Mouse (Mus musculus): ENCODE measurements at regions not wholly inside any gene's neighbourhood (a gene's known extent, or its start where the extent isn't known, plus 50 kb on each side); places are given as distances from the start of the nearest gene placed in this dataset.

DNA sequence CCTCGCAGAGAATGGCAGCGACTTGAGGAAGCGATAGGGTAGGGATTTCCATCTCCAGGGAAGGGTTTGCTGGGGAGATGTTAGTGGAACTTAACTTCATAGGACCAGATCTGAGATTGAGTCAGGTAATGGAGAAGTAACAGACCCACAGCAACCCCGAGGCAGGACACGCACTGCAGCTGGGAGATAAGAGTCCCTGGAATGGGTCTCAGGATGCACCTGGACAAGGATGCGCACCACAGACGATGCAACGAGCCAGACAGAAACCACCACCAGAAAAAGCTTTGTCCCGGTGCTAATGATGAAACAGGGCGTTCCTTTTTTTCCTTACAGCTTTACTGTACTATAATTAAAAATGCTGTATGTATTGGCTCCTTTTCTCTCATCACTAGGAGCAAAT is 470.9 kb upstream of the Jarid2 start:
- no peak; a peak in 1 of 4 replicates for ATAC-seq (replicated peaks in 1 of 2; ENCODE audit: insufficient read depth in 1 of 2, low FRiP score in 2 of 2, low TSS enrichment in 1 of 2, low read depth in 1 of 2, poor library complexity in 2 of 2, severe bottlenecking in 2 of 2)

DNA sequence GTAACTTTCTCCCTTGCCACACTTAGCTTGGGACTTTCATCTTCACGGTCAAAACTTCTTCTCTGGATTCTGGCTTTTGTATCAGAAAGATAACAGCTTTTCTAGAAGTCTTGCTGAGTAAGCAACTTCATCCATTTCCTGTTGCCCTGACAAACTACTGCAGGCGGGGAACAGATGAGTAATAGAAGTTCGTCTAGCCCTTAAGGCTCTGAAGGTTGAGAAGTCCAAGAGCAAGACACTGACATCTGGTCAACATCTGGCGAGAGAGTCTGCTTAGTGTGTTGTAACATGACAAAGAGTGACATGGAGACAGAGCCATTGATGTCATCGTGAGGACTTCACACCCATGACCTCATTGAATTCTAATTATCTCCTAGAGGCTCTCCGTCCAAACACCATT is 469.2 kb upstream of the Jarid2 start:
- ATAC-seq (replicated peaks in 1 of 2; ENCODE audit: insufficient read depth in 1 of 2, low FRiP score in 2 of 2, low TSS enrichment in 1 of 2, low read depth in 1 of 2, poor library complexity in 2 of 2, severe bottlenecking in 2 of 2) = no peak

DNA sequence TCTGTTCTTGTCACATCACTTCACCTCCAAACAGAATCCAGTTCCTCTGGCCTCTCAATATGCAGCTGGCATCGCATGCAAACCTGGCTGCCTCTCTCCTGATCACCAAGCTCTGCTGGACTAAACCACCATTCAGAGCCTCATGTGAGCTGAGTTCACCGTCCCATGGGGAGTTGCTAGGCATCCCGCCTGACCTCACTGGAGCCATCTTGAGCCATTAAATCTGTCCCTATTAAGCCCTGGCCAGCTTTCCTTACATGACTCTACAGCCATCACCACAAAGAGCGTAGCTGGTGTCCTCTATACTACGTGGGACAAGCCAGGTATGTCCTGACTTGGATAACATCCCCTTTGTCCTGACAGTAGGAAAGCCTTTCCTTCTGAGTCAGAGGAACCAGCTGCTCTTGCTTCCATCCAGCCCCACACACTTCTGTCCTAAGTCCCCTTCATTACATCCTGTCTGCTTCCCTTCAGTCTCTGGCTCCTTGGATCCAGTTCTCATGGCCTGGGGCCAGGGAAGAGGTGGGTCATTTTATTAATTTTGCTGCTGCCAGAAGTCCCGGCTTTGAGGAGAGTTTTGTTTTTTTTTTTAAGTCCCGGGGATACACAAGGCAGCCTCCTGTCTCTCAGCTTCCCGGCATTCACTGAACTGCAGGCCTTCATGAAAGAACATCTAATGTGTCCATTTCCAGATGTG is 468.5 kb upstream of the Jarid2 start:
- ATAC-seq (replicated peaks in 1 of 2; ENCODE audit: insufficient read depth in 1 of 2, low FRiP score in 2 of 2, low TSS enrichment in 1 of 2, low read depth in 1 of 2, poor library complexity in 2 of 2, severe bottlenecking in 2 of 2) = no peak

DNA sequence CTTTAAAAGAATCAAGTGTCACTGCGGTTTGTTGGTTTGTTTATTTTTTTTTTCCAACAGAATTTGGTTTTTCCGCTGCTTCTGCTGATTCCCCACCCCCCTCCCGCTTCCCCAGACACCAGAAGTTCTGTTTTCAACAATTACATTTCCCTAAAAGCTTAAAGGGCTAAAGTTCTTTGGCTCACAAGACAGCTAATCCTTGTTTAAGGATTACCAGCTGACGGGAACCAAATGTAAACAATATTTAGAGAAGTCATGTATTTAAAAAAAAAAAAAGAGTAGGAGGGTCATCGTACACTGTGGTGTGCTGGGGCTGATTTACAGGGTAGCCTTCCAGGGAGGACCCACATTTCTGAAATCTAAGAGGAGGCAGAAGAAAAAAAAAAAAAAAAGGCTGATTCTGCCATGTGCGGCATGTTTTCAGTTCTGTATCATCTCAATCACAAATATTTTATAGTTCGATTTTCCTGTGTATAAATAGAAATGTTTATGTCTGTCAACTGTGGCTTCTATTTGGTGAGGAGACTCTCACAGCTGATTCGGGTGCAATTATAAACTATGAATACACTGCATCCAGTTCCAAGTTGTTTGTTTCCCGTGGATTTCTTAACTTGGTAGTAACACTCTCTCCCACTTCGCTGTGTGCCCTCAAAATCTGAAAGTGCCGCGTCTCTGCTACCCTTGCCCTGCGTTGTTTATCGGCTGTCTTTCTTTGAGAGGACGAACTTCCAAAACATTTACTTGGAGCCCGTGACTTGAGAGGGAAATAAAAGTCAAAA is 456.3 kb upstream of the Jarid2 start:
- no peak for ATAC-seq (replicated peaks in 1 of 2; ENCODE audit: insufficient read depth in 1 of 2, low FRiP score in 2 of 2, low TSS enrichment in 1 of 2, low read depth in 1 of 2, poor library complexity in 2 of 2, severe bottlenecking in 2 of 2)

DNA sequence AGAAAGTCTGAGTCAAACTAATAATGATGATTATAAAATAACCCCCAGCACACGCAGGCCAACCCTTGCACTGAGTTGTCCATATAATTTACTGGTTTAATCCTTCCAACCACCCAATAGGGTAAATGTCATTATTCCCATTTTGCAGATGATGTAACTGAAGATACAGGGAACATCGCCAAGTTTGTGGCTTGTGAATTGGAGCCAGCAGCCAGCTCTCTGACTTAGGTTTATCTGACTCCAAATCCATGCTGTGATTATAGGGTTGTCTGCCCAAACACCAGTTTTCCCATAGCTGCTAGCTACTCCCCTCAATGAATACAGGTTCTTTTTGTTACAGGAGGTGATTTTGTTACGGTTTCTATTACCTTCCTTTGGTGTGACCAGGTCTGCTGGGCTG is 451.3 kb upstream of the Jarid2 start:
- no peak for ATAC-seq (replicated peaks in 1 of 2; ENCODE audit: insufficient read depth in 1 of 2, low FRiP score in 2 of 2, low TSS enrichment in 1 of 2, low read depth in 1 of 2, poor library complexity in 2 of 2, severe bottlenecking in 2 of 2)

DNA sequence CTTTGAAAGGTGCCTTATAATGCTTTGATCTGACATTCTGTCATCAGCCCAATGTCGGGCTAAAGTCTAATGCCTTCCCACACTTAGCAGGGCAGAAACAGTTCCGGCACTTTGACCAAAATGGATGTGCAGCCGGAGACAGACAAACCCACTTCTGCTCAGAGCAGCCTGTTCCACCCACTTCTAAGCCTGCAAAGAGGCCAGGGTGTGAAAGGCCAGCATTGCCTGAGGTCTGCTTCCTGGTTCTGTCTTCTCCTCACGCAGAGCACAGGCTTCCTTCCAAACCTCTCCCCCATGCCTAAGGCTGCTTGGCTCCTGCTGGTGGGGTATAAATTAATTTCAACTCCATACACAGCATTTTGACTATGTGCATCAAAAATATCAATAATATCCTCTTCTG is 450.2 kb upstream of the Jarid2 start:
- peak; percentile 59 to 66; a peak in 3 of 4 replicates for ATAC-seq (replicated peaks in 1 of 2; ENCODE audit: insufficient read depth in 1 of 2, low FRiP score in 2 of 2, low TSS enrichment in 1 of 2, low read depth in 1 of 2, poor library complexity in 2 of 2, severe bottlenecking in 2 of 2)

DNA sequence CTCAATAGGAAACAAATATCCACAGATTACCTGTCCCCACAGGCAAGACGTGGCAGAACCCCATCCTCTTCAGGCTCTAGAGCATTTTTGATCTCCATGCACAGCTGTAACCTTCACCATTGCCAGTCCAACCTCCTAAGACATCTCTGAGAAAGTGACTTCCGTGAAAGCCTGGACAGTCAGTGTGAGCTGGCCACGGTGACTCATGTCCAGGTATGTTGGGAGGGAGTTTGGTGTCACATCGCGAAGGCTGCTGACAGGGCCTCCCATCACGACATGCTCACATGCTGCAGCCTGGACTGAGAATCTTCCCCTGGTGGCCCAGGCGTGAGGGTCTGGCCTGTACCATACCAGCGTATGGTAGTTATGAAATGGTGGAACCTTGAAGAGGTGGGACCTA is 449.0 kb upstream of the Jarid2 start:
- ATAC-seq (replicated peaks in 1 of 2; ENCODE audit: insufficient read depth in 1 of 2, low FRiP score in 2 of 2, low TSS enrichment in 1 of 2, low read depth in 1 of 2, poor library complexity in 2 of 2, severe bottlenecking in 2 of 2) = no peak

DNA sequence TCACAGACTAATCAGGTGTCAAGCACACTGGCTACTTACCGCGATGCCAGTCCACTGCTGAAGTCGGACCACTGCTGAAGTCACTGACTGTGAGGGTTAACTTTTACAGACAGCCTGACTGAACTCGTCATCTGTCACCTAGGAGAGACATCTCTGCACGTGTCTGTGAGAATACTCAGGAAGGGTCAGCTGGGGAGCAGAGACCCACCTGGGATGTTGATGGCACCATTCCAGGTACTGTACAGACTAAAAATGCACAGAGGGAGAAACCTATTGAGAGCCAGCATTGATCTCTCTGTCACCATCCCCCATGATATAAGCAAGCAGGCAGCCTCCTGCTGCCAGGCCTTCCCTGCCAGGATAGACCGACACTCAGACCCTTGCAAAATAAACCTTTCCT is 447.5 kb upstream of the Jarid2 start:
- ATAC-seq (replicated peaks in 1 of 2; ENCODE audit: insufficient read depth in 1 of 2, low FRiP score in 2 of 2, low TSS enrichment in 1 of 2, low read depth in 1 of 2, poor library complexity in 2 of 2, severe bottlenecking in 2 of 2) = no peak

DNA sequence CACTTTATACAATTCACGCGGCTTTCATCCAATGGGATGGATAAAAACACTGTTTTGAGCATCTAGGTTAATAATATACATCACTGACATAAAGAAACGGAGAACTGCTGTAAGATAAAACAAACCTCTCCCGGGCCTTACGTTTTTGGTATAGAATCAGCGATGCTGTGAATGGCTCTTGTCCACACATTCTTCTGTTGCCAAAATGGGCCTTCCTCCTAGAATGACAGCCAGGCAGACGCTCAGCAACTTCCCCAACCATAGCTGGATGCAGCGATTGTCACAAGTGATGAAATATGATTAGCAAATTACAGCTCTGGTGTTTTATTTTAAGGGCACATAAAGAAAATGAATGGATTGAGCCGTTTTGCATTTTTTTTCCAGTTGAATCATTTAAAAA is 447.0 kb upstream of the Jarid2 start:
- no peak for ATAC-seq (replicated peaks in 1 of 2; ENCODE audit: insufficient read depth in 1 of 2, low FRiP score in 2 of 2, low TSS enrichment in 1 of 2, low read depth in 1 of 2, poor library complexity in 2 of 2, severe bottlenecking in 2 of 2)

DNA sequence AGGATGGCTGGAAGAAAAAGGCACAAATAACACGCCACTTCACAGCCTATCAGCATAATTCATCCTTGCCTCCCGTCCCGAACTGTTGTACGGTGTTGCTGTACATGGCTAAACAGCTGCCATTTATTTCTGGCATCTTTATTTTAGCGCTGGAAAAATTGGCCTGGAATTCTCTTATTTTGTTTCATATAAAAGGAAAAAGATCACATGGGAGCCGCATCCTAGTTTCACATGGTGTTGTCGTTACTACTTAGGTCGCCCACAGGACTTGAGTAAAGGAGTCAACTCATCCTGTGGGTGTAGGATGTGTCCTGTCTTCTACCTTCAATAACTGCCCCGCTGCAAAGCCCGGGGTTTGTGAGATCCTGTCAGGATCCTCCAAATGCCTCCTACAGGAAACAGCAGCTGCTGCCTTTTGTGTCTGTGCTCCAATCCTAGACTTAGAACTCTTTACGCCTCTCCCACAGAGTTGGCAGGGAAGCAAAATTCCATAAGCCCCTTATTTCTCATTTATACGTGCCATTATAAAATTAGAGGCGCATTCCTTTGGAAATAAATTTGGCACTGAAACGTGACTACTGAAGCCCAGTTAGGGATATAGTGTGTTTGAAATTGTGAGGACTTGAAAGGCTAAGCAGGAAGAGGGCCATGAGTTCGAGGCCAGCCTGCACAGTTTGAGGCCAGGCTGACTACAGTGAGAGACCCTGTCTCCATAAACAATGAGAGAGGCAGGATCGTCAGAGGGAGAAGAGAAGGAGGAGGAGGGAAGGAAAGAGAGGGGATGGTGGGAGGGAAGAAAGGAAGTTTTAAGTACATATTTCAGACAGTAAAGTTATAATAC is 446.3 kb upstream of the Jarid2 start:
- no peak for ATAC-seq (replicated peaks in 1 of 2; ENCODE audit: insufficient read depth in 1 of 2, low FRiP score in 2 of 2, low TSS enrichment in 1 of 2, low read depth in 1 of 2, poor library complexity in 2 of 2, severe bottlenecking in 2 of 2)

DNA sequence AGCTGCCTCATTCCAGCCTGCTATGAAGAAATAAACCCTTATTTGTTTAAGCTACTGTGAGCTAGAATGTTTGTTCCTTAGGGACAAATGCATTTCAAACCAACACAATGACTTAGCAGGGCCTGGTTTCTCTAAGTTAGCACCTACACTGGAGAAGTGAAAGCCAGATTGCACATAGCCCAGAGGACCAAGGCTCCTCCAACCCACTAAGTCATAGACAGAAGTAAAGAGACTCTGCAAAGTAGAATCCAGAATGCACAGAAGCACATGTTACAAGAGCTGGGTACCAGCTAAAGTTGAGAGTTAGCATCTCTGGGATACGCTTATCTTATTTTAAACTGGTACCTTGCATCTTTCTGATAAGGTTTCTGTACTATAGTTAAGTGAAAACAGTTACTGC is 443.4 kb upstream of the Jarid2 start:
- no peak for ATAC-seq (replicated peaks in 1 of 2; ENCODE audit: insufficient read depth in 1 of 2, low FRiP score in 2 of 2, low TSS enrichment in 1 of 2, low read depth in 1 of 2, poor library complexity in 2 of 2, severe bottlenecking in 2 of 2)

DNA sequence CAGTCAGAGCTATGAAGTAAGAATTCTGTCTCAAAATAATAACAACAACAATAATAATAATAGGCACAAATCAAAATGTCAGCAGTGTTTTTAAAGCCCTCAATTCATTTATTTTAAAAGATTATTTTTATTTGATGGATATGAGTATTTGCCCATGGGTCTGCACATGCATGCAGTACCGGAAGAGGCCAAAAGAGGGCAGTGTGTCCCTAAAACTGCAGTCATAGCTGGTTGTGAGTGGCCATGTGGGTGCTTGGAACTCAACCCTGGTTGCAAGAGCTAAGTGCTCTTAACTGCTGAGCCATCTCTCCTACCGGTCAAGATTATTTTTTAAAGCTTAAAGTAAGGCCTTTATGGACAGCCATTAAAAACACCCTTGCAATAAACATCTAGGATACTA is 439.1 kb upstream of the Jarid2 start:
- ATAC-seq (replicated peaks in 1 of 2; ENCODE audit: insufficient read depth in 1 of 2, low FRiP score in 2 of 2, low TSS enrichment in 1 of 2, low read depth in 1 of 2, poor library complexity in 2 of 2, severe bottlenecking in 2 of 2) = no peak

DNA sequence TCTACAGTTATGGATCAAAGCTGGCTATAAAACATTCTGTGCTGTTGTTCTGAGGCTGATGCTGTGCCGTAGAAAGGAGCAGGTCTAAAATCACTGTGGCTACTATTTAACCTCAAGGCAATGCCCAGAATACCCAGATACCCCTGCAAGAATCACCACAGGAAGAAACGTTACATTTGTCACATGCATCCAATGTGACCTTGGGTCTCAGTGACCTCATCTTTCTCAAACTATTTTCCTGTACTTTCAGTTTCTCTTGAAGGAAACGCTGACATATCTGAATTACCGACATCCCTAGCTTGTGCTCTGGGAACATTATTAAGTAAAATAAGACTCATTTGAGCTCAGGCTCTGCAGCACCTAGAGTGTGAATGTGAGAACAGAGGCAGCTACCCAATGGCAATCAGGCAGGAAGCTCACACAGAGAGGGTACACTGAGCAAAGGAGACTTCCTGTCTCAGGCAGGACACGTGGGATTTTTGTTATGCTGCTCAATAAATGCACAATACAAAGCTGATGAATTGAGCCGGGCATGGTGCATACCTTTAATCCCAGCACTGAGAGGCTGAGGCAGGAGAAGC is 436.7 kb upstream of the Jarid2 start:
- ATAC-seq (replicated peaks in 1 of 2; ENCODE audit: insufficient read depth in 1 of 2, low FRiP score in 2 of 2, low TSS enrichment in 1 of 2, low read depth in 1 of 2, poor library complexity in 2 of 2, severe bottlenecking in 2 of 2) = 0 out of 4 replicates have a peak, but pooled peaks of 1 of the 2 experiments have one; percentile 32

DNA sequence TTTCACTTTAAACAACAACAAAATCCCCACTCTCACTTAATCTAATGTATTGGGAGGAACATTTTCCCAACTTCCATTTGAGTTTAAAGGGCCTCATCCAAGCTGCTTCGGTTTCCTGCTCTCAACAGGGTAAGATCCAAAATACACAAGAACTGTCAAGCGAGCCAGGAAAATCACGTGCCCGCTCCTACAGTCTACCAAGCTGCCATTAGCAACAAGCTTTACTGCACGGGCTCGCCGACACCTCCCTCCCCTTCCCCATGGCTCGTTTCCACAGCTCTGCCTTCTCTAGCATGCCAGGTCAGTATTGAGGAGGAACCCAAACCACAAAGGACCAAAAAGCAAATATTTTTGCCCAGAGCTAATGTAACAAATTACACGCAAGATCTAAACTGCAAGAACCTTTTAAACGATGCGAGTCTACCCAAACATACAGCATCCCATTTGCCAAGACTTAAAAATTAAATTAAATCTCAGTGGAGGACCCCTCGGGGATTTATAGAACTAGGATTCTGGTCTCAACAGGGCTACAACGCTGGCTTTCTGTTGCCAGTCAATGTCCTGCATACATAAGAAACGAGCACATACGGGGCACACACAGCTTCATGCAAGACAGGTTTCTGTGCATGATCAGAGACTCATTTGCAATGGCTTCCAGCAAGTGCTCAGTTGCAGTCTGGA is 435.4 kb upstream of the Jarid2 start:
- ATAC-seq (replicated peaks in 1 of 2; ENCODE audit: insufficient read depth in 1 of 2, low FRiP score in 2 of 2, low TSS enrichment in 1 of 2, low read depth in 1 of 2, poor library complexity in 2 of 2, severe bottlenecking in 2 of 2) = no peak

DNA sequence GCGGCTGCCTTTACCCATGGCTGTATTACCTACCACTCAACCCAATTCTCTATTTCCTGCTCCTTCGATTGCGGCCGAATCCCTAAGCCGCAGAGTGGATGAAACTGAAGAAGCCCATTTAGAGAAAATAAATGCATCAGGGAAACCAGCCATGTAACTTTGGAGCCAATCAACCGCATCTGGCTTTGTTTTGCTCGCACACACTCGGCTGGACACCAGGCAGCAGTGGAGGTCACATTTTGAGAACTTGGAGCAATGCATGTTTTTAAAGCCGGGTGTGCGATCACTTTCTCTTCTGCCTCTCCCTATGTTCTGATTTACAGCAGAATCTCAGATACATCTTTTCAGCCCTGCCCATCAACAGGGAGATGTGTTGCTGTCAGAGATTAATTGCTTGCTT is 433.7 kb upstream of the Jarid2 start:
- no peak for ATAC-seq (replicated peaks in 1 of 2; ENCODE audit: insufficient read depth in 1 of 2, low FRiP score in 2 of 2, low TSS enrichment in 1 of 2, low read depth in 1 of 2, poor library complexity in 2 of 2, severe bottlenecking in 2 of 2)

DNA sequence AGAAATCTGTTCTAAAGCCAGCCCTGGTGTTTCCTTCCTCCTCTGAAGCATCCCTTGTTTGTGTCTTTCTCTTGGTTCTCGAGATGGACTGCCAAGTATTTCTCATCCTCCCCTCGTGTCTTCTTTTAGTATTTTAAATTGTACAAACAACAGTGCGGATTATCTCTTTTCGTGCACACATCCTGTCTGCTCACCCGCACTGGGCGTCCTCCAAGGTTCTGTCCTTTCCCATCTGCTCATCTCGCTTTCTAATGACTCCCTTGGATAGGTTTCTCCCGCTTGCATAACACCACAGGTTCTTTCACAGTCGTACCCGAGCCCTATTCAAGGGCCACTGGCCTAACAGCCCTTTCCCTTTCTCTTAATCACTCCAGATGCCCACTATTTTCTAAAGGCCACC is 428.7 kb upstream of the Jarid2 start:
- ATAC-seq (replicated peaks in 1 of 2; ENCODE audit: insufficient read depth in 1 of 2, low FRiP score in 2 of 2, low TSS enrichment in 1 of 2, low read depth in 1 of 2, poor library complexity in 2 of 2, severe bottlenecking in 2 of 2) = no peak

DNA sequence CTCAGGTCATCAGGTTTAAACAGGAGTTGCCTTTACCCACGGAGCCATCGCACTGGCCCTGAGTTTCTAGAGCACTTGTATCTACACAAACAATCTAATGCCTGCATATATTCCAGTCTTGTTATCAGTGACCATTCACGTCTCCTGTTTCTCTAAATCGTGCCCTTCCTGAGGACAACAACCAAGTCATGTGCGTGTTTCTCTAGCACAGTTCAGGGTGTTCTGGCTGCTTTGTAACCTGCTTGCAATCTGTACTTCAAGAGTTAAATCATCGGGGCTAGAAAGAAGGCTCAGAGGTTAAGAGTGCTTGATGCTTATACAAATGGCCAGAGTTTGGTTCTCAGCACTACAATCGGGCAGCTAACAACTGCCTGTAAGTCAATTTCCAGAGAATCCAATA is 428.1 kb upstream of the Jarid2 start:
- ATAC-seq (replicated peaks in 1 of 2; ENCODE audit: insufficient read depth in 1 of 2, low FRiP score in 2 of 2, low TSS enrichment in 1 of 2, low read depth in 1 of 2, poor library complexity in 2 of 2, severe bottlenecking in 2 of 2) = no peak

Data from hematopoietic stem cell, adult 5-6 weeks (primary cell).